Mouse (Mus musculus): ENCODE measurements around the gene Nebl. TPM values are rescaled to one million over a fixed set of nuclear protein-coding genes. Genes with fewer than 3 reads are reported as not detected.

Gene Nebl
- polyA plus RNA-seq, 1 experiment, result 1.7 TPM

DNA sequence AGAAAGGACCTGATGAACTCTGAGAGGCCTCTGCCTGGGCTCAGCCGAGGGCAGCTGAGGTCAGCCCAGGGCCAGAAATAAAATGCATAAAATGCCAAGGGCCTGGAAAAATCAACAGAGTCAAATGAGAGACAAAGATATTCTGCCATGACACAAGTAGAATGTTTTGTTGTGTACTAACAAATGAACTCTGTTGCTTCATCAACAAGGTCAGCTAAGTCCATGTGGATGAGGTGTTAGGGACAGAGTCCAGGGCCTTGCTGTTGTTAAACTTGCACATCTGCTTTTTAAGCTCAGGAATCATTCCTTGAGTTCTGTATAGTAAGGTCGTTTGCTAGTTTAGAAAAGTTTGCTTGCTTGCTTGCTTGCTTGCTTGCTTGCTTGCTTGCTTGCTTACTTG is 9.2 kb upstream of the Nebl start:
- Histone ChIP-seq H3K4me3 (ENCODE audit: control insufficient read depth, low read depth, low read length) (no peak overlapping the region), H3K4me1 (ENCODE audit: control insufficient read depth, insufficient read depth, low read length) (peaks cover 2% of the 10 kb centered on the region; the same call in 1 of the 2 replicates), H3K36me3 (ENCODE audit: control insufficient read depth, insufficient read depth, low read length) (no peaks in the 10 kb centered on the region), H3K27ac (ENCODE audit: control insufficient read depth, insufficient read depth, low read depth, low read length) (no peak overlapping the region), H3K27me3 (ENCODE audit: control insufficient read depth, insufficient read depth, low read length) (no peaks in the 10 kb centered on the region)
- no peak for TF ChIP-seq CTCF (IDR thresholded peaks at IDR 0.05; ENCODE audit: control insufficient read depth, insufficient read depth, insufficient replicate concordance, low read depth, low read length)

DNA sequence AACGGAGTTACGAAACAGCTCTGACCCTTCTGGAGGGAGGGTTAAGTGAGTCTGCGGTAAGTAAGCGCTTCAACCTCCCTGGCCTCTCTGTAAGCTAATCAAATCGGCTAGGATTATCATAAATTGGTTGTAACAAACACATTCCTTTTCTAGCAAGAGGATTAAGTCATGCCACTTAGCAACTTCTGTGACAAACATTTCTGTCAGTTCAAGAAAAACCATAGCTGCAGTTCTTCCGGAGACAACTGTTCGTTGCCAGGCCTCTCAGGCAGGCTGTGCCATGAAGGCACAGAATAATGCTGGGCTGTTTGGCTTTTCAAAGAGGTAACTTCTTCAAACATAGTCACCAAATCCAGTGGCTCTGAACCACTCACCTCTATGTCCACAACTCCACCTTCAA is 946 bp upstream of the Nebl start:
- Histone ChIP-seq H3K4me1 (ENCODE audit: control insufficient read depth, insufficient read depth, low read length) (peaks cover 11% of the 10 kb centered on the region), H3K36me3 (ENCODE audit: control insufficient read depth, insufficient read depth, low read length) (no peaks in the 10 kb centered on the region), H3K27me3 (ENCODE audit: control insufficient read depth, insufficient read depth, low read length) (no peaks in the 10 kb centered on the region), H3K4me3 (ENCODE audit: control insufficient read depth, low read depth, low read length) (no peak overlapping the region), H3K27ac (ENCODE audit: control insufficient read depth, insufficient read depth, low read depth, low read length) (no peak overlapping the region)
- TF ChIP-seq CTCF (IDR thresholded peaks at IDR 0.05; ENCODE audit: control insufficient read depth, insufficient read depth, insufficient replicate concordance, low read depth, low read length), result no peak
- no peak for TF ChIP-seq POLR2A (IDR thresholded peaks at IDR 0.05; ENCODE audit: control insufficient read depth, low read depth, low read length)

DNA sequence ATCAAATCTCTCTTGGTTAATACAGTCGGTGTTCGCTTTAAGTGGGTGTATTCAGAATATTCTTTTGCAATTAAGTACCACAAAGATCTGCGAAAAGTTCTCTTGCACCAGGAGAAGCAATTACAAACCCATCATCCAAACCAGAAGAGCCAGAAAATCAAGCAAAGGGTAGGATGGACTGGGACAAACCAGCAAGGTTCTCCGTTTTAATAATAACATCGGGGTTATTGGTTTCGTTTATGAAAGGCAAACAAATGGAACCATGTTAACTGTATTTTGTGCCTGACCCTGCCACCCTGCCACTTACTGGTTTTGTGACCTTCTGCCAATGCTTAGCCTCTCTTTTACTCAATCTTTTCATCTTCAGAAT is 552 bp upstream of the Nebl start:
- Histone ChIP-seq H3K27ac (ENCODE audit: control insufficient read depth, insufficient read depth, low read depth, low read length) (no peak overlapping the region), H3K4me1 (ENCODE audit: control insufficient read depth, insufficient read depth, low read length) (peaks cover 11% of the 10 kb centered on the region), H3K4me3 (ENCODE audit: control insufficient read depth, low read depth, low read length) (no peak overlapping the region), H3K27me3 (ENCODE audit: control insufficient read depth, insufficient read depth, low read length) (no peaks in the 10 kb centered on the region), H3K36me3 (ENCODE audit: control insufficient read depth, insufficient read depth, low read length) (no peaks in the 10 kb centered on the region)
- TF ChIP-seq CTCF (IDR thresholded peaks at IDR 0.05; ENCODE audit: control insufficient read depth, insufficient read depth, insufficient replicate concordance, low read depth, low read length), result no peak
- no peak for TF ChIP-seq POLR2A (IDR thresholded peaks at IDR 0.05; ENCODE audit: control insufficient read depth, low read depth, low read length)

DNA sequence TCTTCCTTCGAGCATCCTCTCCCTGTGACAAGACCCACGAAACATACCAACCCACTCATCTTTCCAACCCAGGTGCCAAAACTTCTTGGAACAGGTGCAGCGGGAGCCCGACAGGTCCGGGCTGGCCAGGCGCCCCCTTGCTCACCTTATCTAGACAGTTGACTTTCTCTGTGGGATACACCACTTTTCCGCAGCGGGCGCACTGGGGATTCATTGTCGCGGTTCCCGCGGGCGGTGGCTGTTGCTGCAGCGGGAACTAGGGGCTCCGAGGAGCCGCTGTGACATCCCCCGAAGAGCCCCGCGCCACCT is 662 bp downstream of the Nebl start:
- peak overlapping the region; percentile 66; the same call in 1 of the 2 replicates for H3K4me3 ChIP-seq (ENCODE audit: control insufficient read depth, low read depth, low read length)
- peaks cover 11% of the 10 kb centered on the region for H3K4me1 ChIP-seq (ENCODE audit: control insufficient read depth, insufficient read depth, low read length)
- no peak overlapping the region for H3K27ac ChIP-seq (ENCODE audit: control insufficient read depth, insufficient read depth, low read depth, low read length)
- H3K27me3 ChIP-seq (ENCODE audit: control insufficient read depth, insufficient read depth, low read length), result no peaks in the 10 kb centered on the region
- TF ChIP-seq CTCF (IDR thresholded peaks at IDR 0.05; ENCODE audit: control insufficient read depth, insufficient read depth, insufficient replicate concordance, low read depth, low read length), result no peak
- no peak for TF ChIP-seq POLR2A (IDR thresholded peaks at IDR 0.05; ENCODE audit: control insufficient read depth, low read depth, low read length)
- H3K36me3 ChIP-seq (ENCODE audit: control insufficient read depth, insufficient read depth, low read length), result no peaks in the 10 kb centered on the region

DNA sequence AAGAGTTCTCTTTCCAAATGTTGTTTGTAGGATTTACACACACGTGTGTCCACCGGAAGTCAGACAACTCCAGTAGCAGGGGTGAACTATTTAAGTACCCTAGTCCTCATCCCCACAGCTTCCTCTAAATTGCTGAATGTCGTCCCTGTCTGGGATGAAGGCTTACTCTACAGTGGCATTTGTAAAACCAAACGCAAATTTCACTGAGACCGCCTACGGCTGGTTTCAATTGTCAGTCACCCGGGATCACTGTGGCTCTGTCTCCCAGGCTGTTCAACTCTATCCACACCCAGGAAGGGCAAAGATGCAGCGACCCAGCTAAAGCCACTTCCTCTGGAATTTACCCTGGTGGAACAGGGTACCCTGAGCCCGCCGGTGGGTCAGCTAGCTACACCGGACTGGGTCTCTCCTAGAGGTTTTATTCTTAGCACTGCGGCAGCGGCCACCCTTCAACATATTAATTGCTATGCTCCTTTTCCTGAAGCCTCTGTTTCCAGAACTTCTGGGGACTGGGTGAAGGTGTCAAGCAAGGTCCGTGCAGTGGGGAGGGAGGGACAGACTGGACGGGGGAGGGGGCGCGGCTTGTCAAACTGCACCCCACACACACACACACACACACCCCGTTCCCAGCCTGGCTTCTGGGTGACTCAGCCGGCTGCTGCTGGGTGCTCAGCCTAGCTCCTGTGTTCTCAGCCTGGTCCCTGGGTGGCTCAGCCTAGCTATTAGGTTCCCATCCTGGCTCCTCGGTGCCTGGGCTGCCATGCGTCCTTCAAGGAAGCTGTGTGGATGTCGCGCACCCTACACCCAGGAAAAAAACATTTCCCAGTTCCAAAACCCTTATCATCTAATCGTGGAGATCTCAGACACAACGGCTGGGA is 1.3 kb downstream of the Nebl start:
- Histone ChIP-seq H3K4me3 (ENCODE audit: control insufficient read depth, low read depth, low read length) (no peak overlapping the region), H3K27me3 (ENCODE audit: control insufficient read depth, insufficient read depth, low read length) (no peaks in the 10 kb centered on the region), H3K27ac (ENCODE audit: control insufficient read depth, insufficient read depth, low read depth, low read length) (no peak overlapping the region), H3K36me3 (ENCODE audit: control insufficient read depth, insufficient read depth, low read length) (no peaks in the 10 kb centered on the region), H3K4me1 (ENCODE audit: control insufficient read depth, insufficient read depth, low read length) (peaks cover 11% of the 10 kb centered on the region)
- no peak for TF ChIP-seq POLR2A (IDR thresholded peaks at IDR 0.05; ENCODE audit: control insufficient read depth, low read depth, low read length)
- TF ChIP-seq CTCF (IDR thresholded peaks at IDR 0.05; ENCODE audit: control insufficient read depth, insufficient read depth, insufficient replicate concordance, low read depth, low read length), result no peak

DNA sequence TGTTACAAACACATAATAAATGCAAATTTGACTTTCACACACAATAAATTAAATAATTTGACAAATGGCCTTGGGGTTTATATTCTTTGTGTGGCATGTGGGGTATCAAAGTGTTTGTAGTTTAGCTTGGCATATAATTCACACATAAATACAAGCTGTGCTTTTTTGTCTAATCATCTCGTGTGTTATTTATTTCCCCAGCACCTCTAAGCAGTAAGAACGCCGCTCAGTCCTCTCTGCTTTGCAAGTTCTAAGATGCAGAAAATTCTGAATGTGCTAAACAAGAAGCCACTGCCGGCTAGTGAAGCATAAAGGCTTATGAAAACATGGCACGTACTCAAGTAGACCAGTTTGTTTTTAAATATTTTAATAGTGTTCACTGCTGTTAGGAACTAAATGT is 6.9 kb downstream of the Nebl start:
- no peaks in the 10 kb centered on the region for H3K36me3 ChIP-seq (ENCODE audit: control insufficient read depth, insufficient read depth, low read length)
- no peaks in the 10 kb centered on the region for H3K27me3 ChIP-seq (ENCODE audit: control insufficient read depth, insufficient read depth, low read length)
- no peak overlapping the region for H3K4me3 ChIP-seq (ENCODE audit: control insufficient read depth, low read depth, low read length)
- H3K4me1 ChIP-seq (ENCODE audit: control insufficient read depth, insufficient read depth, low read length), result no peaks in the 10 kb centered on the region
- TF ChIP-seq CTCF (IDR thresholded peaks at IDR 0.05; ENCODE audit: control insufficient read depth, insufficient read depth, insufficient replicate concordance, low read depth, low read length), result no peak
- TF ChIP-seq POLR2A (IDR thresholded peaks at IDR 0.05; ENCODE audit: control insufficient read depth, low read depth, low read length), result no peak
- no peak overlapping the region for H3K27ac ChIP-seq (ENCODE audit: control insufficient read depth, insufficient read depth, low read depth, low read length)

DNA sequence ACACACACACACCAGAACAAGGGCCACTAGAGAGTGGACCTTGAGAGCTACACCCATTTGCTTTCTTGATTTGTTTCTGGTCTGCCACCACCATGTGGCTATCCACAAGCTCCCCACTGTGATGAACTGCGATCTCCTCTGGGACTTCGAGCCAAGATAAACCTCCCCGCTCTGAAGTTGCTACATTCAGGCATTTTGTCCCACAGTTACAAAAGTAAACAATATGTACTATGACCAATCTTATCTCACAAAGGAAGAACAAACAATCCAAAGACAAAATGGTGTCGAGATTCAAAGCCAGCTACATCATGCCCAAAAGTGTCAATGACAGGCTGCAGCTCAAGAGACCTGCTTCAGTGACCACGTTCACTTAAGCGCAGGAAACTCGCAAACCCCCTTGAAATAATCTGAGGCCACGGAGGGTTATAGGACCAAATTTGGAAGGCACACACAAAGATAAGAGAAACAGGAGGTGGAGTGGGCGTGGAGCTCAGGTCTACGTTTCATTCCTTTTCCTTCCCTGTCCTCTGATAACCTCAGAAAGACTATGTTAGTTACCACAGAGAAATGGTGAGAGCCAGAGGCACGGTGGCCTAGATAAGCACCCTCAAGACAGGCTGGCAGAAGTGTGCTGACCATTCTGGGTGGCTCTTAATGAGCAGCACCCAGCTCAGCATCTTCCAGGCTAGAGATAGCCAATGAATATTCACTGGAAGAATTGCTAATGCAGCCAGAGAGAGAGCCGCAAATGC is 7.8 kb downstream of the Nebl start:
- TF ChIP-seq POLR2A (IDR thresholded peaks at IDR 0.05; ENCODE audit: control insufficient read depth, low read depth, low read length), result no peak
- no peak for TF ChIP-seq CTCF (IDR thresholded peaks at IDR 0.05; ENCODE audit: control insufficient read depth, insufficient read depth, insufficient replicate concordance, low read depth, low read length)
- Histone ChIP-seq H3K27ac (ENCODE audit: control insufficient read depth, insufficient read depth, low read depth, low read length) (no peak overlapping the region), H3K4me1 (ENCODE audit: control insufficient read depth, insufficient read depth, low read length) (no peaks in the 10 kb centered on the region), H3K27me3 (ENCODE audit: control insufficient read depth, insufficient read depth, low read length) (no peaks in the 10 kb centered on the region), H3K4me3 (ENCODE audit: control insufficient read depth, low read depth, low read length) (no peak overlapping the region), H3K36me3 (ENCODE audit: control insufficient read depth, insufficient read depth, low read length) (no peaks in the 10 kb centered on the region)
